Mouse (Mus musculus) left cerebral cortex, postnatal 36 days (tissue): ENCODE results near the gene Apoc4. TPM values are rescaled to one million over a fixed set of nuclear protein-coding genes. Genes with fewer than 3 reads are reported as not detected.
"Not testable (repeated sequence)": the region's sequence is repeated elsewhere in the genome, so short reads cannot be mapped to it uniquely, and the experiment has no call there.

ENCODE experiments used
- DNase-seq, 2 experiments: peaks; one replicate each; pipeline ENCODE4 v3.0.0; 2021 to 2022; ENCODE audit warnings: low spot score in 2 of 2, mixed read lengths in 1 of 2
- intact Hi-C: fragments of 180-260 bp; cut with DNase I; formaldehyde crosslinking; loops from one replicate; pipeline ENCODE4 v1.15.1; 2025
- total RNA-seq, 2 experiments: library from RNA; stranded (reverse); gene quantifications; 2 replicates each; pipeline ENCODE4 v1.2.3; 2021

Apoc4 gene
- total RNA-seq, 2 experiments from 2014 or later: not detected

GRCm38 (mm10) chr7:19700299-19701068 is 19.2 kb upstream of the Apoc4 start:
- DNase-seq: no peak
- intact Hi-C loops: loop anchor here (1.0 kb wide), 1 partner anchor 31 kb away; no protein-coding TSS in a partner anchor

GRCm38 (mm10) chr7:19699827-19700148 is 18.5 kb upstream of the Apoc4 start:
- no peak for DNase-seq
- intact Hi-C loops: no loop called here

- peak; percentile 50 to 55 for DNase-seq
- intact Hi-C loops: no loop called here
Measured at GRCm38 (mm10) chr7:19698907-19699826, 17.9 kb upstream of the Apoc4 start, which contains the start of gene Apoe. TSS of gene Apoe (minus strand) at chr7:19699188.

GRCm38 (mm10) chr7:19697949-19698906 is 16.9 kb upstream of the Apoc4 start:
- intact Hi-C loops: no loop called here
- no peak for DNase-seq

- DNase-seq: no peak
- intact Hi-C loops: no loop called here
Measured at GRCm38 (mm10) chr7:19696336-19696873, 15.1 kb upstream of the Apoc4 start.

- DNase-seq: no peak
- intact Hi-C loops: no loop called here
Measured at GRCm38 (mm10) chr7:19695881-19696280, 14.6 kb upstream of the Apoc4 start.

- no peak for DNase-seq
- intact Hi-C loops: no loop called here
Measured at GRCm38 (mm10) chr7:19695213-19695594, 13.9 kb upstream of the Apoc4 start.

GRCm38 (mm10) chr7:19694336-19695212 is 13.3 kb upstream of the Apoc4 start:
- intact Hi-C loops: no loop called here
- DNase-seq: no peak

GRCm38 (mm10) chr7:19693421-19693820 is 12.1 kb upstream of the Apoc4 start:
- DNase-seq: no peak

GRCm38 (mm10) chr7:19691873-19692865 is 10.9 kb upstream of the Apoc4 start, which contains the start of gene Apoc1:
TSS of gene Apoc1 (minus strand) at chr7:19692660.
- no peak for DNase-seq
- intact Hi-C loops: no loop called here

More at GRCm38 (mm10) chr7:19693421-19693820, 12.1 kb upstream of the Apoc4 start:
- intact Hi-C loops: no loop called here

GRCm38 (mm10) chr7:19691434-19691833 is 10.2 kb upstream of the Apoc4 start:
- no peak for DNase-seq
- intact Hi-C loops: no loop called here

- DNase-seq: no peak
- intact Hi-C loops: no loop called here
Measured at GRCm38 (mm10) chr7:19690845-19691244, 9.6 kb upstream of the Apoc4 start.

- DNase-seq: no peak
- intact Hi-C loops: no loop called here
Measured at GRCm38 (mm10) chr7:19688611-19689010, 7.3 kb upstream of the Apoc4 start.

GRCm38 (mm10) chr7:19688101-19688500 is 6.8 kb upstream of the Apoc4 start:
- intact Hi-C loops: no loop called here
- no peak for DNase-seq

GRCm38 (mm10) chr7:19686927-19687583 is 5.8 kb upstream of the Apoc4 start:
- DNase-seq, intact Hi-C loops: not testable (repeated sequence)

GRCm38 (mm10) chr7:19686521-19686920 is 5.2 kb upstream of the Apoc4 start:
- intact Hi-C loops: no loop called here

GRCm38 (mm10) chr7:19685374-19685773 is 4.1 kb upstream of the Apoc4 start:
- DNase-seq: no peak
- intact Hi-C loops: no loop called here

More at GRCm38 (mm10) chr7:19686521-19686920, 5.2 kb upstream of the Apoc4 start:
- DNase-seq: no peak
